Mouse (Mus musculus) CH12.LX (cell line): ENCODE measurements around the gene Mef2d. TPM values are rescaled to one million over a fixed set of nuclear protein-coding genes. Genes with fewer than 3 reads are reported as not detected.

Experiments
- DNase-seq: peaks from one replicate; pipeline ENCODE4 v3.0.0-alpha.2; 2013; ENCODE audit errors: extremely low read depth
- H3K27ac ChIP-seq: 2 replicates; pipeline ENCODE4 v1.5.1; 2012; ENCODE audit warnings: low read depth, mild to moderate bottlenecking, control low read depth, moderate library complexity; ENCODE audit not compliant: insufficient read depth
- H3K27me3 ChIP-seq: replicated peaks from 2 replicates; pipeline ENCODE3; 2012; ENCODE audit warnings: inconsistent platforms
- H3K36me3 ChIP-seq, 2 experiments: replicated peaks in 1 of 2; 2 replicates each; pipeline versions ENCODE3 to v1.6.1; 2012; ENCODE audit warnings: inconsistent platforms in 1 of 2, low read length in 1 of 2, mild to moderate bottlenecking in 1 of 2, mixed read lengths in 1 of 2, moderate library complexity in 1 of 2; ENCODE audit not compliant: control insufficient read depth in 1 of 2, insufficient read depth in 1 of 2
- H3K4me1 ChIP-seq, 2 experiments: 2 replicates each; pipeline ENCODE4 v1.6.1; 2012; ENCODE audit warnings: inconsistent platforms in 1 of 2, moderate library complexity in 1 of 2; ENCODE audit not compliant: insufficient read depth in 2 of 2, control insufficient read depth in 1 of 2
- H3K4me2 ChIP-seq: 2 replicates; pipeline ENCODE4 v1.6.1; 2012; ENCODE audit warnings: low read depth, mild to moderate bottlenecking, control low read depth; ENCODE audit not compliant: poor library complexity, insufficient read depth, severe bottlenecking
- H3K4me3 ChIP-seq, 3 experiments: fragments of 150-350 bp in 1 of 3; sonication (generic) in 1 of 3; replicated peaks in 1 of 3; 2 replicates each; pipeline versions ENCODE3 to v1.5.1; 2011 to 2012; ENCODE audit warnings: low read depth in 2 of 3, low read length in 2 of 3, mild to moderate bottlenecking in 2 of 3, moderate library complexity in 2 of 3, control low read depth in 1 of 3, improper control_type of control experiment in 1 of 3, inconsistent platforms in 1 of 3, mixed read lengths in 1 of 3; ENCODE audit not compliant: poor library complexity in 1 of 3
- H3K79me2 ChIP-seq: replicated peaks from 2 replicates; pipeline ENCODE4 v1.6.1; 2012; ENCODE audit warnings: mild to moderate bottlenecking, moderate library complexity; ENCODE audit not compliant: control insufficient read depth, poor library complexity, insufficient read depth, severe bottlenecking; ENCODE audit errors: extremely low read depth
- H3K9ac ChIP-seq: 2 replicates; pipeline ENCODE4 v1.6.1; 2012; ENCODE audit warnings: low read depth, mild to moderate bottlenecking, control low read depth, moderate library complexity; ENCODE audit not compliant: insufficient read depth
- H3K9me3 ChIP-seq: replicated peaks from 2 replicates; pipeline ENCODE3; 2012; ENCODE audit warnings: low read length, inconsistent platforms, mixed read lengths
- BHLHE40 ChIP-seq: IDR thresholded peaks from 2 replicates; pipeline ENCODE4 v1.6.1; 2011; ENCODE audit warnings: mild to moderate bottlenecking, low read depth, low read length, improper control_type of control experiment
- CHD1 ChIP-seq: IDR thresholded peaks from 2 replicates; pipeline ENCODE4 v1.6.1; 2012; ENCODE audit warnings: low read depth, low read length, improper control_type of control experiment, inconsistent platforms
- CTCF ChIP-seq, 2 experiments: IDR thresholded peaks in 1 of 2; conservative IDR thresholded peaks in 1 of 2; 2 replicates each; pipeline ENCODE4 v1.5.1; 2011 to 2012; ENCODE audit warnings: low read depth in 2 of 2, low read length in 2 of 2, improper control_type of control experiment in 1 of 2, inconsistent platforms in 1 of 2, mild to moderate bottlenecking in 1 of 2, moderate library complexity in 1 of 2
- ELF1 ChIP-seq: IDR thresholded peaks from 2 replicates; pipeline ENCODE4 v1.6.1; 2014; ENCODE audit warnings: low read depth, mild to moderate bottlenecking, inconsistent platforms, low read length, improper control_type of control experiment
- ETS1 ChIP-seq: conservative IDR thresholded peaks from 2 replicates; pipeline ENCODE4 v1.6.1; 2012; ENCODE audit warnings: low read depth, mild to moderate bottlenecking, inconsistent platforms, low read length, improper control_type of control experiment, moderate library complexity
- HCFC1 ChIP-seq: IDR thresholded peaks from 2 replicates; pipeline ENCODE4 v1.6.1; 2012; ENCODE audit warnings: low read depth, mild to moderate bottlenecking, inconsistent platforms, low read length, improper control_type of control experiment
- JUN ChIP-seq: IDR thresholded peaks from 2 replicates; pipeline ENCODE4 v1.6.1; 2011; ENCODE audit warnings: low read depth, mild to moderate bottlenecking, low read length, improper control_type of control experiment, moderate library complexity; ENCODE audit not compliant: insufficient read depth
- JUND ChIP-seq: conservative IDR thresholded peaks from 2 replicates; pipeline ENCODE4 v1.6.1; 2011; ENCODE audit warnings: low read depth, low read length, improper control_type of control experiment
- KAT2A ChIP-seq: IDR thresholded peaks from 2 replicates; pipeline ENCODE4 v1.6.1; 2012; ENCODE audit warnings: low read length, improper control_type of control experiment, inconsistent platforms; ENCODE audit not compliant: insufficient replicate concordance
- MAX ChIP-seq: IDR thresholded peaks from 2 replicates; pipeline ENCODE4 v1.6.1; 2011; ENCODE audit warnings: low read length, improper control_type of control experiment
- MAZ ChIP-seq: IDR thresholded peaks from 2 replicates; pipeline ENCODE4 v1.6.1; 2012; ENCODE audit warnings: low read depth, mild to moderate bottlenecking, inconsistent platforms, low read length, improper control_type of control experiment, moderate library complexity
- MEF2A ChIP-seq: IDR thresholded peaks from 2 replicates; pipeline ENCODE4 v1.6.1; 2014; ENCODE audit warnings: low read depth, mild to moderate bottlenecking, inconsistent platforms, low read length, improper control_type of control experiment, borderline replicate concordance
- NELFE ChIP-seq: IDR thresholded peaks from 2 replicates; pipeline ENCODE4 v1.6.1; 2011; ENCODE audit warnings: low read depth, low read length, improper control_type of control experiment
- NRF1 ChIP-seq: IDR thresholded peaks from 2 replicates; pipeline ENCODE4 v1.6.1; 2014; ENCODE audit warnings: low read depth, mild to moderate bottlenecking, inconsistent platforms, low read length, improper control_type of control experiment, moderate library complexity
- PAX5 ChIP-seq: IDR thresholded peaks from 2 replicates; pipeline ENCODE4 v1.6.1; 2012; ENCODE audit warnings: low read length, inconsistent platforms, mixed read lengths
- POLR2AphosphoS2 ChIP-seq: IDR thresholded peaks from 2 replicates; pipeline ENCODE4 v1.6.1; 2011; ENCODE audit warnings: low read depth, low read length, improper control_type of control experiment
- RAD21 ChIP-seq: IDR thresholded peaks from 2 replicates; pipeline ENCODE4 v1.6.1; 2011; ENCODE audit warnings: low read depth, mild to moderate bottlenecking, low read length, improper control_type of control experiment, moderate library complexity
- RCOR1 ChIP-seq: conservative IDR thresholded peaks from 2 replicates; pipeline ENCODE4 v1.6.1; 2012; ENCODE audit warnings: low read depth, mild to moderate bottlenecking, inconsistent platforms, low read length, improper control_type of control experiment
- SIN3A ChIP-seq: IDR thresholded peaks from 2 replicates; pipeline ENCODE4 v1.6.1; 2012; ENCODE audit warnings: low read length, improper control_type of control experiment, inconsistent platforms
- SMC3 ChIP-seq: IDR thresholded peaks from 2 replicates; pipeline ENCODE4 v1.6.1; 2011; ENCODE audit warnings: low read depth, low read length, improper control_type of control experiment
- TCF12 ChIP-seq: IDR thresholded peaks from 2 replicates; pipeline ENCODE4 v1.6.1; 2014; ENCODE audit warnings: low read depth, mild to moderate bottlenecking, inconsistent platforms, low read length, improper control_type of control experiment
- UBTF ChIP-seq: IDR thresholded peaks from 2 replicates; pipeline ENCODE4 v1.6.1; 2012; ENCODE audit warnings: low read depth, mild to moderate bottlenecking, inconsistent platforms, low read length, improper control_type of control experiment, moderate library complexity
- USF1 ChIP-seq: IDR thresholded peaks from 2 replicates; pipeline ENCODE4 v1.6.1; 2014; ENCODE audit warnings: low read depth, mild to moderate bottlenecking, inconsistent platforms, low read length, improper control_type of control experiment
- ZC3H11A ChIP-seq: IDR thresholded peaks from 2 replicates; pipeline ENCODE4 v1.6.1; 2012; ENCODE audit warnings: low read depth, mild to moderate bottlenecking, inconsistent platforms, low read length, improper control_type of control experiment
- ZNF384 ChIP-seq: IDR thresholded peaks from 2 replicates; pipeline ENCODE4 v1.6.1; 2012; ENCODE audit warnings: low read depth, low read length, improper control_type of control experiment, inconsistent platforms
- dilution Hi-C: fragments of 300-500 bp; cut with MboI; formaldehyde crosslinking; loops from 2 replicates; pipeline ENCODE4 v1.14.3; 2020; ENCODE audit warnings: low sequenced_read_pairs; ENCODE audit not compliant: extremely low pct_unique_long_range_greater_than_20kb, extremely low pct_ligation_motif_present
- in situ Hi-C: fragments of 300-500 bp; cut with MboI; formaldehyde crosslinking; loops from 3 replicates; pipeline ENCODE4 v1.14.3; 2019; ENCODE audit warnings: low sequenced_read_pairs, low pct_ligation_motif_present, low pct_unique_long_range_greater_than_20kb, mixed read lengths
- polyA plus RNA-seq: library from polyadenylated mRNA; unstranded; fragments of >175 nt; gene quantifications from 2 replicates; pipeline ENCODE4 v1.2.1, GENCODE M21; 2012; ENCODE audit warnings: low read depth; ENCODE audit not compliant: insufficient read length
- total RNA-seq, 2 experiments: library from RNA; depleted of rRNA; stranded (reverse); fragments of 300-350 nt in 1 of 2; fragments of >200 nt in 1 of 2; gene quantifications; 2 replicates each; pipeline ENCODE4 v1.2.3; 2012 to 2014

Mef2d gene
- total and polyA plus RNA-seq, 3 experiments, result 4.8 to 75.8 (median 10.9) TPM

GRCm38 (mm10) chr3:88149510-88149974, 7.4 kb downstream of the Mef2d start:
- H3K27ac ChIP-seq, result peak overlapping the region; percentile 97
- in situ Hi-C loops, result no loop called here
- DNase-seq, result peak; percentile 69
- H3K79me2 ChIP-seq, result peaks cover 93% of the 10 kb centered on the region
- peak; percentile 40; the same call in 1 of the 2 replicates for TF ChIP-seq ETS1
- no peak for TF ChIP-seq ZC3H11A
- TF ChIP-seq NELFE, result 0 out of 2 replicates have a peak, but pooled peaks have one; percentile 5
- no peak; the same call in 1 of the 2 replicates for TF ChIP-seq RCOR1
- TF ChIP-seq MEF2A, result peak; percentile 64; the same call in 1 of the 2 replicates
- TF ChIP-seq JUND, result no peak
- peak; percentile 36; the same call in 1 of the 2 replicates for TF ChIP-seq MAZ
- H3K36me3 ChIP-seq, result peaks cover 5 to 45% of the 10 kb centered on the region in 2 experiments
- peak overlapping the region; percentile 42 to 43 (median 42) for H3K4me3 ChIP-seq
- dilution Hi-C loops, result no loop called here
- H3K27me3 ChIP-seq, result no peaks in the 10 kb centered on the region
- H3K4me1 ChIP-seq, result peaks cover 49 to 88% of the 10 kb centered on the region in 2 experiments
- H3K9me3 ChIP-seq, result no peaks in the 10 kb centered on the region
- H3K4me2 ChIP-seq, result peak overlapping the region; percentile 99
- peak overlapping the region; percentile 96 for H3K9ac ChIP-seq

GRCm38 (mm10) chr3:88150061-88150998, 8.2 kb downstream of the Mef2d start:
- Histone ChIP-seq H3K9me3 (no peaks in the 10 kb centered on the region), H3K4me3 (peak overlapping the region; percentile 42 to 43 (median 42)), H3K9ac (peak overlapping the region; percentile 96), H3K27me3 (no peaks in the 10 kb centered on the region), H3K4me1 (peaks cover 48 to 87% of the 10 kb centered on the region in 2 experiments), H3K79me2 (peaks cover 93% of the 10 kb centered on the region), H3K36me3 (peaks cover 10 to 43% of the 10 kb centered on the region in 2 experiments), H3K4me2 (peak overlapping the region; percentile 99), H3K27ac (peak overlapping the region; percentile 97)
- dilution Hi-C loops, result no loop called here
- no peak for DNase-seq
- in situ Hi-C loops, result no loop called here
- TF ChIP-seq MEF2A (peak; percentile 91), PAX5 (no peak), HCFC1 (0 out of 2 replicates have a peak, but pooled peaks have one; percentile 22), MAZ (no peak), JUN (no peak), CTCF (conservative IDR thresholded peaks at IDR 0.05 in 1 of 2, IDR thresholded peaks at IDR 0.05 in 1 of 2; ENCODE audit: low read depth in 2 of 2, low read length in 2 of 2) (peak in 1 of 2 experiments; percentile 31; a peak in 2 of 4 replicates), TCF12 (peak; percentile 5; the same call in 1 of the 2 replicates), CHD1 (0 out of 2 replicates have a peak, but pooled peaks have one; percentile 23), ELF1 (no peak; the same call in 1 of the 2 replicates), KAT2A (no peak), SIN3A (peak; percentile 75), USF1 (no peak), ZNF384 (no peak), UBTF (no peak), POLR2AphosphoS2 (no peak), MAX (0 out of 2 replicates have a peak, but pooled peaks have one; percentile 40), NELFE (no peak), SMC3 (peak; percentile 28; the same call in 1 of the 2 replicates), JUND (no peak; the same call in 1 of the 2 replicates), NRF1 (0 out of 2 replicates have a peak, but pooled peaks have one; percentile 6), RAD21 (no peak; the same call in 1 of the 2 replicates), BHLHE40 (peak; percentile 11; the same call in 1 of the 2 replicates), ZC3H11A (no peak)
- TF ChIP-seq, all 38 proteins: peak for 10
